Mouse (Mus musculus) liver (tissue): ENCODE measurements around the gene Gm7138.
A peak's percentile ranks its signal among the peaks of the same experiment; 100 is the strongest.
"Not testable (repeated sequence)": the region's sequence is repeated elsewhere in the genome, so short reads cannot be mapped to it uniquely, and the experiment has no call there.

Source experiments
- DNase-seq: peaks from one replicate; pipeline ENCODE4 v3.0.0-alpha.2; 2020; ENCODE audit warnings: mixed read lengths

Gm7138 gene

DNA sequence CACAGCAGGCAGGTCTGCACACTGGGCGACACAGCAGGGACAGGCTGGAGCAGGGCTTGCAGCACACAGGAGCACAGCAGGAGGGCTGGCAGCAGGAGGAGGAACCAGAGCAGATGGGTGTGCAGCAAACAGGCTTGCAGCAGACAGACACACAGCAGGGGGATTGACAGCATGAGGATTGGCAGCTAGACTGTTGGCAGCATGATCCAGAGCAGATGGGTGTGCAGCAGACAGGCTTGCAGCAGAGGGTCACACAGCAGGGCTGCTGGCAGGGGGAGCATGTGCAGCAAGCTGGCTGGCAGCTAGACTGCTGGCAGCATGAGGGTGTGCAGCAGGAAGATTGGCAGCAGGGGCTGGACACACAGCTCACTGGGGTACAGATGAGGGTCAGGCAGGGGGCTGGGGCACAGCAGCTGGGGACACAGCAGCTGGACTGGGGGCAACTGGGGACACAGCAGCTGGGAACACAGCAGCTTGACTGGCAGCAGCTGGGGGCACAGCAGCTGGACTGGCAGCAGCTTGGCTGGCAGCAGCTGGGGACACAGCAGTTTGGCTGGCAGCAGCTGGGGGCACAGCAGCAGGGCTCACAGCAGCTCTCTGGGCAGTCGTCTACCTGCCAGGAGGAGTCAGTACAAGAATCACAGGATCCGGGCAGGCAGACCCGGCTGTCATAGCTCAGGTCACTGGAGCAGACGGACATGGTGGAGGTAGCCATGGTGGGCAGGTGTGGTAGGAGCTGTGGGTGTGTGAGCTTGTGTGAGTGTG is 34.6 kb downstream of the Gm7138 start, which contains the start of gene Gm18596:
Gene Gm18596, minus strand, starts transcription at position 715 of the 765 bp plus-strand sequence.
- not testable (repeated sequence) for DNase-seq

DNA sequence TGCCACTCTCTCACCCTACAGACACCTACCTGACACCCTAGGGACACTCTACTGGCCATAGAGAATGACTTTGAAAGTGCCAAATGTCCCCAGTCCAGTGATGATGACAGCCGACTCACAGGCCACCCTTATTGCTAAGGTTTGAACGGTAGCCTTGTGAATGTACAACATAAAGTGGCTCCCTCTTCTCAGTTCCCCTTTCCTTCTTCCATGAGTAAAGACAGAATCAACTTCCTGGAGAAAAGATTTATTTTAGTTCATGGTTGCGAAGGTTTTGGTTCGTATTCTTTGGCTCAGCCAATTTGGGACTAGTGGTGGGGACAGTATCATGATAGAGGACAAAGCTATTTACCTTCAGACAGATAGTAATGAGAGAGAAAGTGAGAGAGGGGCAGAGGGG is 37.8 kb downstream of the Gm7138 start:
- no peak for DNase-seq

DNA sequence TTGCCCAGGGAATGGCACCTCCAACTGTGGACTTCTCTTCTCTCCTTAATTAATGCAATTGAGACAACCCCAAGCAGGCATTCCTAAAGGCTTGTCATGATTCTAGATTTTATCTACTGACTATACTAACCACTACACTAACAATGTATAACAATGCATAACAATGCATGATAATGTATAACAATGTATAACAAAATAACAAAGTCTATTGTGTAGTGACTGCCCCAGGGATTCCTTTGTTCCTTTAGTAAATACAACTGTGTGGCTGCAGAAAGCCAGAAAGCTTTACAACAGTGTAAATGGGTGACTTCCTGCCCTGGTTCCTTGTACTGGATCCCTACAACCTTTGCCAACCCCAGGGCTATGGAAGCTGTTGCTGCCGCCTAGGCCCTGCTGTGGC is 40.8 kb downstream of the Gm7138 start:
- no peak for DNase-seq

DNA sequence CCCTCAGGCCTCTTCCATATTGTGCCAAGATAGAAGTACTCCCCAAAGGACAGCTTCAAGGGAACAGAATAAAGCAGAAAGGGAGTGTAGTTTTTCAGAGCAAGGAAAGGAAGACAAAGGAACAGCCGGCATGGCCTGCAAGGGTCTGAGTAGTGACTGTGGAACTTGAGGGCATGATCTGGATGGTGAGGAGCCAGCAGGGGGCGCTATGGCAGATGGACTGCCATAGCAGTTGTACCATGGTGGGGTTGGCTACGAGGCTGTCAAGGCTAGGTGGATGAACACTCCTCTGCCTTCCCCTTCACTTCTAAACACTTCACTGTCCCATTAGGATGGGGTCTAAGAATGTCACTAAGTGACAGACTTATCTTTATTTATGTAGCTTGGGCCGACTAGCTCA is 47.5 kb downstream of the Gm7138 start:
- DNase-seq = peak; percentile 41

DNA sequence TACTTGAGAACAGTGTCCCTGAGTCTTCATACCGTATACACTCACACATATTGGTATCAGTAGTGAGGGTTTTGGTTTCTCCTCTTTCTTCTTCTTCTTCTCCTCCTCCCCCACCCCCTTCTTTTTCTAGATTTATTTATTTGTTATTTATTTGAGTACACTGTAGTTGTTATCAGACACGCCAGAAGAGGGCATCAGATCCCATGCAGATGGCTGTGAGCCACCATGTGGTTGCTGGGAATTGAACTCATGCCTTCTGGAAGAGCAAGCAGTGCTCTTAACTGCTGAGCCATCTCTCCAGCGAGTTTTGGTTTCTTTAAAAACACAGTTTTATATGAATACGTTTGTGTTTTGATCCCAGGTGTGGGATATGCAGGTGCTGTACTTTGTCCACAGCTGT is 48.5 kb downstream of the Gm7138 start:
- DNase-seq = no peak
